Mouse (Mus musculus): Measurements from ENCODE around the gene Fibcd1. TPM values are rescaled to one million over a fixed set of nuclear protein-coding genes. Genes with fewer than 3 reads are reported as not detected.
A peak's percentile ranks its signal among the peaks of the same experiment; 100 is the strongest.

The Fibcd1 gene
- total RNA-seq, 2 experiments from 2014 or later = not detected

DNA sequence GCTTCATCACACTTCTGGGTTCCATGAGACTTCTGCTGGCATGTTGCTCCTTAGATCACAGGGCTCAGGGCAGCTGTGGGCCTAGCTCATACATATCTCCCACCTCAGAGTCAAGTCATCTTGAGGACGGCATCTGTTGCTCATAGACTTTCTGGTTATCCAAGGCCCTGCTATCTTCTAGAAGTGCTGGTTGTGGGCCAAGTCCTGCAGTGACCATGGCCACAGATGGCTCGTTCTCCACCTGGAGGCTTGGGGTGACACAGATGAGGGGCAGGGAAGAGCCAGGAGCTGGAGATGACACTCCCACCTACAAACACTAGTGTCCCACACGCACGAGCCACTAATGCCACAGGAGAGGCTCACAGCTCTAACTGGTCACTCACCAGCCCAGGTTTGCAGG lies 32.2 kb downstream of the Fibcd1 start:
- intact Hi-C loops (cut with DNase I) = loop anchor here (2.0 kb wide), 1 partner anchor 101 kb away; no protein-coding TSS in a partner anchor
- no peak for DNase-seq

DNA sequence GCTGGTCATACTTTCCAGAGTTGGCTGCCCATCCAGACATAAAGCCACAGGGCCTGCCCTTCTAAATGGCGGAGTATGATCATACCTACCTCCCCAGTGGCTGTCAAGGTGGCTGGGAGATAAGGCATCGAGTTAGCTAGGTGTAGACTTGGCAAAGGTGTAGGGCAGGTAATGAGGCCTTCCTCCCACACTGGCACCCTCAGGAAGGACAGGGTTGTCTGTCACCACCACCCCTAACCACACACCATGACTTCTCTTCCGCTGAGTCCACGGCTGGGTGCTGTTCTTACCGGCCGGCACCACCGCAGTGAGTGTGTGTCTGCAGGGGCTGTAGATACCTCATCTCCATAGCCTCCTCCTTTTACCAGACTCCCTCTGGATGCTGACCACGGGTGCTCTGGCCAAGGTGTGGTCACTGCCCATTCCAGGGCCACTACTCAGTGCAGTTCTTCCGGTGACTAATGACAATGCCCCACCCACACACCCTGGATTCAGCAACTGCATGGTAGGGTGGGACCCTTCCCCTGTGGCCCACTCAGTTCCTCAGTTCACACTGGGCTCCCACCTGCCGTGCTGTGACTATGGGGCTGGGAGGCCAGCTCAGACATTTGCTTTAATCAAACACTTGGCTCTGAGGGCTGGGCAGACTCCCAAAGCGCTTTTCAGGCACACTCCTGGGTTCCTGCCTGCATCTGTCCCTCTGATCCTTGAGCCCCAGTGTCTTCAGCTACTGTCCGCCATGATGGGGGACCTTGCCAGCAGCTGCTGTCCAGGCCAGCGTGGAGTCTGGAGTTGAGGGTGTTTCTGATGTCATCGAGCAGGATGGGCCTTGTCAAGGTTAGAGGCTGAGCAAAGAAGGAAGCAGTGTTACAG lies 34.5 kb downstream of the Fibcd1 start:
- intact Hi-C loops (cut with DNase I) = no loop called here
- DNase-seq = no peak

DNA sequence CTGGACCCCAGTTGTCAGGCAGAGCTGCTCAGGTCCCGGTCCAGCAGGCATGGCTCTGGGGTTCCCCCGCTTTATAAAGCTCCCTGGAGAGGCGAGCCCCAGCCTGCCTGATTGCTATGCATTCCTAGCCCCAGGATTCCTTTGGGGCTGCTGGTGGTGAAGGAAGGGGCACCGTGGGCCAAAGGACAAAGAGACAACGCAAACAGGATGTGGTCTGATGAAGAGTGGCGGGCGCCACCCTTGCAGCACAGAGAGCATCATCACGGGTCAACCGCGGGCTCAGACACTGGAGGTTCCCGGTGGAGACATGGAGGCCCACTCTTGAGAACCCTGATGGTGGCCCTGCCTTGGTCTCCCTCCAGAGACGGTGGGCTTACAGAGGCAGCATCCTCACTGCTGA lies 35.4 kb downstream of the Fibcd1 start, which contains the start of gene Qrfp:
Gene Qrfp, minus strand, starts transcription at position 137 of the 400 bp plus-strand sequence.
- DNase-seq = no peak
- intact Hi-C loops (cut with DNase I) = no loop called here

DNA sequence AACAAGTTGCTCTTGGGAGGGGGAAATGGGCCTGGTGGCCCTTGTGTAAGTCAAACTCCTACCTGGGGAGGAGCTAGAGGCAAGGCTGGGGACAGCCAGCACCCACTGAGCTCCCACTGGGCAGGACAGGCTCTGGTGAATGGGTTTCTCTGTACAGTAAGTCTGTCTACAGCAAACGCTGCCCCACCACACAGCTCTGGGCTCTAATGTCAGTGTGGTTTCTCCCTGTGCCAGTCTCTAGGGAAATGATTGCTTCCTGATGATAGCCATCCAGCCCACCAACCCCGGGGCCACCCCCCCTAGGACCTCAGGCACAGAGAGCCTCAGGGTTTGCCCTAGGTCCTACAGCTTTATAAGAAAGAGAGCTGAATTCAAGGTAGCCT lies 36.5 kb downstream of the Fibcd1 start:
- DNase-seq = no peak
- intact Hi-C loops (cut with DNase I) = no loop called here

DNA sequence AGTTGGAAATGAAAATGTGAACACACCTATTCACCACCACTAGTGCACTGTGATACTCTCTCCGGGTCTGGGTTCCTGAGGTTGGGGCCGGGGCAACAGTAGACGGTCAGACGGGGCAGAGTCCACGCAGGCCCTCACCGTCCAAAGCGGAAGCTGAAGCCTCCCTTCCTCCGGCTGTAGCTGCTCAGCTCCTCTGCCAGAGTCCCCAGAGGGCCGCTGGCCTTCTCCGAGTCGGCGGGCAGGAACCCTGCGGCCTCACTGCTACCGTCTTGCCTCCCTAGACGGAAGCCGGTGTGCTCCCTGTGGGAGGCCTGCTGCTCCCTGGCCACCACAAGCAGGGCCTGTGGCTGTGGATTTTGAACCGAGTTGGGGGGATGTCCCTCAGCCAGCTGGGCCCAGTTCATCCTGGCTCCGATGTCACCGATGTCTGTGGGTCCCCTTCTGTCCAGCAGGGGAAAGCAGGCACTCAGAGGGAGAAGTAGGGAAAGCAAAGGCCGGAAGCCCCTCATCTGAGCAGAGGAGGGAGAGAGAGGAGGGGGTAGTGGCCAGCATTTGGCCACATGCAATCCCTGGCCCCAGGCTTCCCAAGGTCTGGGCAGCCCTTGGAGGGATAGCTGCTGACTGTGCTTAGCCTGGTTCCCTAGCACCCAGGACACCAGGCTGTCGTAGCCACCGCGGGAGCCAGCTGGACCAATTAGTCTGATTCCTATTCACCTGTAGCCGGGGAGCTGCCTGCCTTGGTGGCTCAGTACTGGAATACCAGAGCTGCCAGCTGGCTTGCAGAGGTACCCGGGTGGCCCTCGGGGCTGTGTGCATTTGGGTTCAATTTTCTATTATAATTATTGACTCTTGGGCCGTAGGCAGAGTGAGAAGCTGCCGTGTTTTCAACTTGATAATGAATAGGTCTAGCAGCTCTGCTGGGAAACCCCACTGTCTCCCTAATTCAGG lies 37.1 kb downstream of the Fibcd1 start:
- DNase-seq = no peak
- intact Hi-C loops (cut with DNase I) = no loop called here

DNA sequence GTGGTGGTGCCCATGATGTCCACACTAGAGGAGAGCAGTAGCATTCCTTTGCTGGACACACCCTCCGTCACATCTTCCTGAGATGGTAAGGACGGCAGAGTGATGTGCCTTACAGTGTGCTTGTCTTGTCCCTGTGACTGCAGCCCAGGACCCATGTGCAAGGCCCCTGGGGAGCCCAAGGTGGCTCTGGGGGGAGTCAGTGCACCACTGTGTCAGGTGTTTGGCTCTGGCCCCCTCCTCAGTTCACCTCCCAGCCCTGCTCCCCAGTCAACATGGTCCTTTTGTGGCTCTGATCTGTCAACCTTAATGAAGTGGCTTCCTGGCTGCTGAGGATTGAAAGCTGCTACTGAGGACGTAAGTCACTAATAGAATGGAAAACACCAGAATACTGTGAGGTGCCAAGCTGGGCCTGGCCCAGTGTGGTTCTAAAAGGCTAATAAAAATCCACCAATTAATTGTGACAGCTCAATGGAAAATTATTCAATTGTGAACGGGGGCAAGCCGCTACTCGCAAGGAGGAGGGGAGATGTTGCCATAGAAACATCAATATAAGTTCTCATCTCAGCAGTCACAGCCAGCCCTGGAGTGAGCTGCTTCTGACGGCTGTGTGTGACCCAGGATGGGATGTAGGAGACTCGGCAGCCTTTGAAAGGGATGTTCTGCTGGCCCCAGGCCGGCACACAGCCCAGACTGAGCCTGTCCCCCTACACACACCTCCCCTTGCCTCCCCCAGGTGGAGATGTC lies 39.0 kb downstream of the Fibcd1 start:
- intact Hi-C loops (cut with DNase I) = no loop called here
- no peak for DNase-seq

DNA sequence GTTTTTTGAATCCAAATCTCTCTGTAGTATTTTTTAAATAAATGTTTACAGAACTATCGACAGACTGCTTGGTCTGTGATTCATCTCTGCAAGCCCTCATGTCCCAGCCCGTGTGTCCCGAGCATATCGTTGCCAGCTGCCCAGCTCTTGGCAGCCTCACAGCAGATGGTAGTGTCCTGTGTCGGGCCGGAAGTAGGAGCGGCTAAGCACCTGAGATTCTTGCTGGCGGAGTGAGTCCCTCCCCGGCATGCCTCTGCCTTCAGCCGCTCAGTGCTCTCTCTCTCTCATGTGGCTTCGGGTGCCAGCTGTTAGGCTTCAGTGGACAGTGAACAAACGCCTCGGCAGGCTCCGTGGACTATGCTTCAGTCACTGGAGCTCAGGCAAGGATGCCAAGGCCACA lies 42.3 kb downstream of the Fibcd1 start:
- intact Hi-C loops (cut with DNase I) = no loop called here
- DNase-seq = no peak

DNA sequence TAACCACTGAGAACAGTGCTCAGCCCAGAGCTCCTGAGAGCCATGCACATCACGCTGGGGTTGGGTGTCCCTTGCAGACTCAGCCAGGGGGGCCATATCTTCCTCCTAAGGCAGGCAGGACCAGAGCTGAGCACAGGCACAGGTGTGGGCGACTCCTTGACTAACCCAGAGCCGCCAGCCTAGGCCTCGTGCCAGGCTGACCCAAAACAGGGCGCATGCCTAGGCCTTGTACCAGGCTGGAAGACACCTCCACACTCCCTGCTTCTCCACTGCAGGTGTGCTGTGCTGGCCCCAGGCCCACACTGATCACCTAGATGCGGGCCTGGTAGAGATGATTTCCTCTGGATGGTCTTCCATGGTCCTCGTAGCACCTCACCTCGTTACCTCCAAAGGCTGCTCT lies 43.0 kb downstream of the Fibcd1 start:
- DNase-seq = no peak
- intact Hi-C loops (cut with DNase I) = no loop called here

DNA sequence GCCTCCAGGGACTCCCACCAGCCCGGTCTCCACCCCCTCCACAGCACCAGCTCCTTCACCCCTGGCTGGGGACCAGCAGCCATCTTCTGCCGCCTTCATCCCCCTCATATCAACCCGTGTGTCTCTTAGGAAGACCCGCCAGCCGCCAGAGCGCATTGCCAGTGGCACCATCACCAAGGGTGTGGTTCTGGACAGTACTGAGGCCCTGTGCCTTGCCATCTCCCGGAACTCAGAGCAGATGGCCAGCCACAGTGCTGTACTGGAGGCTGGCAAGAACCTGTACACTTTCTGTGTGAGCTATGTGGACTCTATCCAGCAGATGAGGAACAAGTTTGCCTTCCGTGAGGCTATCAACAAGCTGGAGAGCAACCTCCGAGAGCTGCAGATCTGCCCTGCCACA lies 44.4 kb downstream of the Fibcd1 start:
- intact Hi-C loops (cut with DNase I) = no loop called here
- no peak for DNase-seq

DNA sequence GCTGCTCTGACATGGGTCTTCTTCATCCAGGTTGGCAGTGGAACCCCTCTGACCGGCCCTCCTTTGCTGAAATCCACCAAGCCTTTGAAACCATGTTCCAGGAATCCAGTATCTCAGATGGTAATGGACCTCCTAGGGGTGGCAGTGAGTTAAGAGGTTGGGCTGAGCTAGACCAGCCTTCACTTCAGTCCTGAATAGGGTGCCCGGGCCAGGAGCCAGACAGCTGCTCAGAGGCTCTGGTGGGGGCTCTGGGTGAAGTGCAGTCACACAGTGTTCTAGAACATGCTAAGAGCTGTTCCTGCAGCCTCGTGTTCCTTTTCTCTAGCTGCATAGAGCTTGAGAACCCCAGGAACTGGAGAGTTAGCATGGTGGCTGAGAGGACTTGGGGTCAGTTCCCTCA lies 48.9 kb downstream of the Fibcd1 start:
- DNase-seq = no peak

DNA sequence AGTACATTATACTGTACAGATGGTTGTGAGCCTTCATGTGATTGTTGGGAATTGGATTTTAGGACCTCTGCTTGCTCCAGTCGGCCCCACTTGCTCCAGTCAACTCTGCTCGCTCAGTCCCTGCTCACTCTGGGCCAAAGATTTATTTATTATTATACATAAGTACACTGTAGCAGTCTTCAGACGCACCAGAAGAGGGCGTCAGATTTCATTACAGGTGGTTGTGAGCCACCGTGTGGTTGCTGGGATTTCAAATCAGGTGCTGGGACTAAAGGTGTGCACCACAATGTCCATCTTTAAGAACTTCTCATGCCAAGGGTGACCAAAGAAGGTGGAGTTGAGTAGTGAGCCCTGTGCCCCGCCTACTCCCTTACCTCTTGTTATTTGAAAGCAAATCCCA lies 53.2 kb downstream of the Fibcd1 start:
- intact Hi-C loops (cut with DNase I) = no loop called here
- no peak for DNase-seq

More for the DNA sequence above, 48.9 kb downstream of the Fibcd1 start:
- intact Hi-C loops (cut with DNase I) = no loop called here

DNA sequence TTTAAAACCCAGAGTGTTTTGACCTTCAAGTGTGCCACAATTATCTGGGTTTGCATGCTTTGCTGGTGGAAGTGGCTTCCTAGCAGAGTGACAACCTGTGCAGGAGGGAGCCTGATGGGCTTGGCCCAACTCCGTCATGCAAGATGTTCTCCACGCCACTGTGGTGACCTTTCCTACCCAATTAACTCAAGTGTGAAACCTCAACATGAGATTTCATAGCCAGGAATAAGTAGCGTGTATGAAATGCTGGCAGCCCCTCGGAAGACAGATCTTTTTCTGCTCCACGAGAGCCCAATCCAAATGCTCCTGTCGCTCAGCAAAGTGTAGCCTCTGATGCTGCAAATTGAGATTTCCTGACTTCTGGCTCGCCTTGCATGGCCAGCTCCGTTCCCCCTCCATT lies 54.5 kb downstream of the Fibcd1 start:
- intact Hi-C loops (cut with DNase I) = loop anchor here (2.0 kb wide), 1 partner anchor 124 kb away; no protein-coding TSS in a partner anchor
- DNase-seq = no peak

DNA sequence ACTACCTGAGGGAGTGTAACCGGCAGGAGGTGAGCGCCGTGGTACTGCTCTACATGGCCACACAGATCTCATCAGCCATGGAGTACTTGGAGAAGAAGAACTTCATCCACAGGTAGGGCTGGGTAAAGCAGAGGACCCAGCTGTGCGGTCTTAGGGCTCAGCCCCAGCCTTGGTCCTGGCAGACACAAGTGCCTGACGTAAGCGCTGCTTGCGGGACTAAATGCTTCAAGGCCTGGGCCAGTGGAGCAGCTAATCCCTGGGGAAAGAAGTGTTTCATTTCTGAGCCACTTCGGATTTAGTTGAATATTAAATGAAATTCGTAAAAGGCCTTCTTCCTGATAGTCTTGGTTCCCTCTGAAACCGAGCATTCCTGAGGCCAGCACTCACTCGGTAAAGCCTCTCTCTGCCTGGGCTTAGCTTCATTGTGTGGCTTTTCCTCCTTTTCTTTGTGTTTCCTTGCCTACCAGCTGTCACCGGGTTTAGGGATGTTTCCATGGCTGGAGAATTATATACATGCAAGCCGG lies 55.0 kb downstream of the Fibcd1 start:
- intact Hi-C loops (cut with DNase I) = loop anchor here (2.0 kb wide), 1 partner anchor 124 kb away; no protein-coding TSS in a partner anchor

DNA sequence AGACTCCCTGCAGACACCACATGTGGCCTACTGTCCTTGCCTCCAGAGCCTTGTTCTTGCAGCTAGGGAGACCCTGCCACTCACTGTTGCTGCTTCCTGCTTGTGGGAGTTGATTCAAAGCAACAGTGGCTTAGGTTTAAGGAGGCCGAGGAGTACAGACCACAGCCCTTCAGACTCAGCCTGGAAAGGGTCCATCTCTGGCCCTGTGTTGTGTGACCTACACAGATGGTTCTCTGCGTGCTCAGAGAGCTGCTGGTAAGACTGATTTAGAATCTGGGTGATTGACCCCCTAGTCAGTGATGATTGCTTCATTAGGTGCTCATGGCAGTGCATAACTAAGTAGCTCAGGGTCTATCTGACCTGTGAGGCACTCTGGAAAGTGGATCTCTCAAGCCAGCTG lies 56.6 kb downstream of the Fibcd1 start:
- DNase-seq = no peak
- intact Hi-C loops (cut with DNase I) = loop anchor here (5.0 kb wide), 1 partner anchor 307 kb away; no protein-coding TSS in a partner anchor

More for the DNA sequence above, 55.0 kb downstream of the Fibcd1 start:
- DNase-seq = no peak

DNA sequence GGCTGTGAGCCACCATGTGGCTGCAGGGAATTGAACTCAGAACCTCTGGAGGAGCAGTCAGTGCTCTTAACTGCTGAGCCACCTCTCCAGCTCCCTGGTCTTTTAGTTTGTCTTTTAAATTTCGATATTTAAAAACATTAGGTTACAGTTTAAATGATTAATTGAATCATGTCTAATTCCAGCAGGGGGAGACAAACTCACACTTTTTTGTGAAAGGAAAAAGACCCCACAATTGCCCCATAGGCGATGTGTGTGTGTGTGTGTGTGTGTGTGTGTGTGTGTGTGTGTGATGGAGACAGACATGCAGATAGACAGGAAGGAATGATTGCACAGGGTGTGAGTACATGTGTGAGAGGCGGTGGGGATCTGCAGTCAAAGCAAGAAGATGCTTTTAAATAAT lies 57.6 kb downstream of the Fibcd1 start:
- intact Hi-C loops (cut with DNase I) = loop anchor here (5.0 kb wide), 1 partner anchor 306 kb away; no protein-coding TSS in a partner anchor
- no peak for DNase-seq

DNA sequence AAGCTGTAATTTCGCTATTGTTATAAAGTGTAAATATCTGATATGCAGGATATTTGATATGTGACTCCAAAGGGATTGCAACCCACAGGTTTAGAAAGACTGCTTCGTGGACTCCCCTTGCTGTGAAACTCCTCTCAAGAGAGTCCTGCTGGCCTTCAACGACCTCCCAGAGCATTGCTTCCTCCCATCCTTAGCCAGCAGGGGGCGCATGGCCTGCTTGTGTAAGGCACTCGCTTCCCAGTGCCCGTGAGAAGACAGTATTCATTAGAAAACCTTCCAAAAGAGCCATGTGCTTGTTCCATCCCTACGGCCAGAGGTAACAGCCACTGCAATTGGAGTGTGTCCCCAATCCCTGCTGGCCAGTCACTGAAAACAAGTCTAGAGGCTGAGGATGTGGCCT lies 58.8 kb downstream of the Fibcd1 start:
- peak; percentile 79 to 87 for DNase-seq
- intact Hi-C loops (cut with DNase I) = loop anchor here (5.0 kb wide), 1 partner anchor 305 kb away; no protein-coding TSS in a partner anchor

DNA sequence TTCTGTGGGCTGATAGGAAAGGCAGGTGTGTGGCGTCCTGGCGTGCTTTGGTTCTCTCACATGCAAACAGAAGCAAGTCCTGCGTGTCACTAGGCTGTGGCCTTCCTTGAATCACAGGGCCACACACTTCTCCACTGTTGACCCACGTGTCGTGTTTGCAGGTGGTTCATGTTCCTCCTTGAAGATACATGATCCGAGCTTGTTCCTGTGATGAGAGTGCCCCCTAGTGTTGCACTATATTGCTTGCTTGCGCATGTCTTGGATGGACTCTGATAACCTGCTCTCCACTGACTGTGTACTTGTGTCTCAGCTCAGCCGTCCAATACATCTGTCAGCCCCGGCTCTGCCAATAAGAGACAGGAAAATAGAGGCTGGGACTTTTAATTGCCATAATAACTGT lies 60.7 kb downstream of the Fibcd1 start:
- peak; percentile 75 to 79 for DNase-seq
- intact Hi-C loops (cut with DNase I) = loop anchor here (1.0 to 5.0 kb wide), 3 partner anchors 64 to 303 kb away; partner anchors contain the start of gene Abl1

DNA sequence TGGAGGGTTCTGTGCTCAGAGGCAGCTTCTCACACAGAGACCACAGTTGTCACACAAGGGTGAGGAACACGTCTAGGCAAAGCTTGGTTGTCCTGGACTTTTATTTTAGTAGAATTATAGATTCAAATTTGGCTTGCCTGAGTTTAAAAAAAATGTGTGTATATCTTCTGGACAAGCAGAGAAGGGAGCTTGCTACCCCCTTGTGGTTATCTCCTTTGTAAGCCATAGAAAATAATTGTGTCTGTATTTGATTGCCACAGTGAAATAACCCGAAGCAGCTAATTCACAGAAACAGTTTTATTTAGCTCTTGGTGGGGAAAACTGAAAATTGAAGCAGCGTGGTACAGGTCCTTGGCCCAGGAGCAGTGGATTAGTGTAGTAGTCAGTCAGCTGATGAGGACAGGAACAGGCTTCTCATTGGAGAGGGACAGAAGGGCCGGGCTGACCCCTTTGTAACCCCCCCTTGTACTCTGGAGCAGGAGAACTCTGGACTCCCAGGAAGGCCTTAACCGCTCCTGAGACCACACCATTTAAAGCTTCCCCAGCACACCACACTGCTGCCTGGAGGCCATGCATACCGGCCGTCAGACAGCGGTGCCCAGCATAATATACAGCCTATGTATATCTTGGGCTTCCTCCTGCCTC lies 62.7 kb downstream of the Fibcd1 start:
- intact Hi-C loops (cut with DNase I) = loop anchor here (5.0 kb wide), 1 partner anchor 51 kb away; no protein-coding TSS in a partner anchor
- DNase-seq = no peak

DNA sequence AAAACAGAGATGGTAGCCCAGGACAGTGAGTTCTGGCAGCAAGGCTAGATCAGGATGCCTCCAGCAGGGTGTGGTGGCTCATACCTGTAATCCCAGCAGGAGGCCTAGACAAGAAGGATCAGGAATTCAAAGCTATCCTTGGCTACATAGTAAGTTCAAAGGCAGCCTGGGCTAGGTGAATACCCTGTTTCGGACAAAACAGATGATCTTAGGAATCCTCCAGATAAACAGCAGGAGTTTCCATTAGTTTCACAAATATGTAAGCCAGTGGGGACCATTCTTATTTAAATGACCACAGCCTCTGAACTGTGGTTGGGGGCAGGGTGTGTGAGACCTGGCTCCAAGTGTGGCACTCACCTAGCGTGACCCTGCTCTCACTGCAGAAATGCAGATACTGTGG lies 66.5 kb downstream of the Fibcd1 start:
- no peak for DNase-seq

More for the DNA sequence above, 66.5 kb downstream of the Fibcd1 start:
- intact Hi-C loops (cut with DNase I) = no loop called here

Data from heart, postnatal 36 days (tissue).